In the genomic region with DNA sequence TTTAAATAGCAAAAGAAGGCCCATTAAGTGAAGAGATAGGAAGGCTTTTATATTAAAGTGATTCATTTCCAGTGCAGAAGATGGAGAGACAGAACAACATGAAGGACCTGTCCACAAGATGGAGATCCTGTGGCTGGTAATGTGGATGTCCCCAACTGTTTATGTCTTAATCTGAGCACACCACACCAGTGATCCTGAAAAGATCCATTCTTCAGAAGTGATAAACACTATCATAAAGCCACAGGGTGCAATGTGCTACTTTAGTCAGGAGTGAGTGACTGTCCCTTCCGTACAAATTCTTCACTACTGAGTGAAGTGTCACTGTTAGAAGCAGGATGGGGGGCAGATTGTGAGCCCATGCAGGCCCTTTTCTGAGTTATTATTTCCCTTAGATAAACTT, we compare ENCODE assay signal across 10 mouse cellular contexts. TPM values are rescaled to one million over a fixed set of nuclear protein-coding genes. Genes with fewer than 3 reads are reported as not detected.
DNase-seq lines count a peak whose midpoint lies in the region; ATAC-seq and TF ChIP-seq lines count a peak whose summit lies in the region.
"Had no signal": no experiment of that assay in that cellular context is flagged by ENCODE, and none has a peak within 500 bp of the region (broad histone marks: within the 10 kb centered on the region; RNA-seq: fewer than 3 reads in every experiment).

No protein-coding gene starts in this region.

- no peak for TF ChIP-seq POLR2A in embryonic fibroblast, embryonic 13.5 days (IDR thresholded peaks at IDR 0.05; ENCODE audit: low read depth, low read length)

- H3K9me3 ChIP-seq in lung, embryonic 15.5 days, result no peaks in the 10 kb centered on the region
- no peaks in the 10 kb centered on the region for H3K9me3 ChIP-seq in limb, embryonic 10.5 days (replicated peaks)
- H3K9me3 ChIP-seq in neural tube, embryonic 12.5 days, result no peaks in the 10 kb centered on the region

- H3K9ac ChIP-seq in lung, embryonic 15.5 days, result 0 out of 2 replicates have a peak overlapping the region, but pooled peaks have one; percentile 77
- peak overlapping the region; percentile 97; the same call in 1 of the 2 replicates for H3K9ac ChIP-seq in neural tube, embryonic 12.5 days

- H3K4me2 ChIP-seq in lung, embryonic 15.5 days, result peak overlapping the region; percentile 86
- peak overlapping the region; percentile 95 for H3K4me2 ChIP-seq in neural tube, embryonic 12.5 days (replicated peaks)

- no peak for ATAC-seq in lung, embryonic 15.5 days (ENCODE audit: borderline replicate concordance, extremely low read depth, low FRiP score, low TSS enrichment)
- ATAC-seq in neural tube, embryonic 12.5 days (ENCODE audit: low FRiP score, low read depth), result no peak

- no peak for DNase-seq in lung, postnatal 36 days
- DNase-seq in limb, embryonic 10.5 days (ENCODE audit: low spot score), result no peak
- no peak for DNase-seq in adrenal gland, adult 8-10 months
- DNase-seq in thymus, adult 18-20 months, result no peak
- DNase-seq in ovary, adult 18-20 months (ENCODE audit: low spot score), result no peak
- DNase-seq: adrenal gland, adult 2 months; gastrocnemius, postnatal 25 days had no signal

- TF ChIP-seq CTCF in embryonic fibroblast, embryonic 13.5 days (IDR thresholded peaks at IDR 0.05; ENCODE audit: borderline replicate concordance, insufficient read depth, low read length), result no peak

- no peaks in the 10 kb centered on the region for H3K27me3 ChIP-seq in lung, embryonic 15.5 days
- H3K27me3 ChIP-seq in limb, embryonic 10.5 days (ENCODE audit: low read depth, poor library complexity, severe bottlenecking), result no peaks in the 10 kb centered on the region
- no peaks in the 10 kb centered on the region for H3K27me3 ChIP-seq in neural tube, embryonic 12.5 days (replicated peaks)

- 85% methylated on average over 1 of the region's 1 CpGs for whole genome bisulfite sequencing in lung, embryonic 15.5 days
- WGBS in limb, embryonic 10.5 days, result 98% methylated on average over 1 of the region's 1 CpGs
- 78% methylated on average over 1 of the region's 1 CpGs for whole genome bisulfite sequencing in neural tube, embryonic 12.5 days

- peaks cover 9% of the 10 kb centered on the region for H3K4me1 ChIP-seq in lung, embryonic 15.5 days
- H3K4me1 ChIP-seq in embryonic fibroblast, embryonic 13.5 days (ENCODE audit: control insufficient read depth, insufficient read depth, low read length), result no peaks in the 10 kb centered on the region; the same call in none of the 2 replicates
- peaks cover 19% of the 10 kb centered on the region for H3K4me1 ChIP-seq in limb, embryonic 10.5 days
- peaks cover 9% of the 10 kb centered on the region; the same call in 1 of the 2 replicates for H3K4me1 ChIP-seq in neural tube, embryonic 12.5 days

- H3K36me3 ChIP-seq in lung, embryonic 15.5 days, result peaks cover 14% of the 10 kb centered on the region; the same call in 1 of the 2 replicates
- H3K36me3 ChIP-seq in limb, embryonic 10.5 days, result peaks cover 51% of the 10 kb centered on the region
- H3K36me3 ChIP-seq in neural tube, embryonic 12.5 days, result peaks cover 8% of the 10 kb centered on the region; the same call in 1 of the 2 replicates

- no peak overlapping the region for H3K27ac ChIP-seq in lung, embryonic 15.5 days
- no peak overlapping the region for H3K27ac ChIP-seq in embryonic fibroblast, embryonic 13.5 days (ENCODE audit: insufficient read depth, low read length)
- no peak overlapping the region for H3K27ac ChIP-seq in limb, embryonic 10.5 days
- H3K27ac ChIP-seq in neural tube, embryonic 12.5 days, result no peak overlapping the region

- H3K4me3 ChIP-seq in lung, embryonic 15.5 days, result peak overlapping the region; percentile 65
- peak overlapping the region; percentile 79 for H3K4me3 ChIP-seq in embryonic fibroblast, embryonic 13.5 days (ENCODE audit: insufficient read depth, low read length)
- peak overlapping the region; percentile 97 for H3K4me3 ChIP-seq in limb, embryonic 10.5 days
- H3K4me3 ChIP-seq in neural tube, embryonic 12.5 days, result no peak overlapping the region

RNA-seq across cellular contexts. Expression of a gene that starts 1.5 kb away (rescaled TPM):
- polyA plus RNA-seq in lung, embryonic 15.5 days (2015; fragmentation: Nextera tagmentation; extraction: Ambion mirVana), result 6.4 and 6.5 TPM in 2 replicates
- polyA plus RNA-seq in embryonic fibroblast, embryonic 13.5 days (2011; ENCODE audit: insufficient read length, low read depth, missing spikeins), result 11.7 and 13.5 TPM in 2 replicates
- 12.2 and 13.6 TPM in 2 replicates for polyA plus RNA-seq in limb, embryonic 10.5 days (2016; fragmentation: Nextera tagmentation; extraction: Ambion mirVana)
- polyA plus RNA-seq in neural tube, embryonic 12.5 days (2016; fragmentation: Nextera tagmentation; extraction: Ambion mirVana), result 16.2 and 16.7 TPM in 2 replicates
- 10 to 100 TPM; 38.8 to 54.2 (median 44.9) TPM for total RNA-seq in adrenal gland, adult 8-10 months (2022)

RNA-seq across cellular contexts. Expression of a gene that starts 21.9 kb away (rescaled TPM):
- 50.2 and 53.6 TPM in 2 replicates for polyA plus RNA-seq in lung, embryonic 15.5 days (2015; fragmentation: Nextera tagmentation; extraction: Ambion mirVana)
- polyA plus RNA-seq in embryonic fibroblast, embryonic 13.5 days (2011; ENCODE audit: insufficient read length, low read depth, missing spikeins), result 75.2 and 77.0 TPM in 2 replicates
- polyA plus RNA-seq in limb, embryonic 10.5 days (2016; fragmentation: Nextera tagmentation; extraction: Ambion mirVana), result 74.1 and 74.8 TPM in 2 replicates
- 76.8 and 79.5 TPM in 2 replicates for polyA plus RNA-seq in neural tube, embryonic 12.5 days (2016; fragmentation: Nextera tagmentation; extraction: Ambion mirVana)
- total RNA-seq in adrenal gland, adult 8-10 months (2022), result 10 to 100 TPM; 43.1 to 56.6 (median 47.3) TPM

RNA-seq across cellular contexts. Expression of a gene that starts 40.6 kb away (rescaled TPM):
- polyA plus RNA-seq in lung, embryonic 15.5 days (2015; fragmentation: Nextera tagmentation; extraction: Ambion mirVana), result 76.3 and 77.6 TPM in 2 replicates
- 116 and 130 TPM in 2 replicates for polyA plus RNA-seq in embryonic fibroblast, embryonic 13.5 days (2011; ENCODE audit: insufficient read length, low read depth, missing spikeins)
- polyA plus RNA-seq in limb, embryonic 10.5 days (2016; fragmentation: Nextera tagmentation; extraction: Ambion mirVana), result 116 and 119 TPM in 2 replicates
- polyA plus RNA-seq in neural tube, embryonic 12.5 days (2016; fragmentation: Nextera tagmentation; extraction: Ambion mirVana), result 86.9 and 88.2 TPM in 2 replicates
- total RNA-seq in adrenal gland, adult 8-10 months (2022), result 100 to 1,000 TPM; 155 to 289 (median 213) TPM

RNA-seq across cellular contexts. Expression of a gene that starts 42.5 kb away (rescaled TPM):
- not detected in 2 replicates for polyA plus RNA-seq in lung, embryonic 15.5 days (2015; fragmentation: Nextera tagmentation; extraction: Ambion mirVana)
- not detected in 2 replicates for polyA plus RNA-seq in embryonic fibroblast, embryonic 13.5 days (2011; ENCODE audit: insufficient read length, low read depth, missing spikeins)
- not detected in 2 replicates for polyA plus RNA-seq in limb, embryonic 10.5 days (2016; fragmentation: Nextera tagmentation; extraction: Ambion mirVana)
- not detected in 2 replicates for polyA plus RNA-seq in neural tube, embryonic 12.5 days (2016; fragmentation: Nextera tagmentation; extraction: Ambion mirVana)
- total RNA-seq in adrenal gland, adult 8-10 months (2022), result not detected
- total RNA-seq: adrenal gland, adult 2 months; gastrocnemius, postnatal 25 days had no signal
- polyA plus RNA-seq: adrenal gland, adult 2 months had no signal

RNA-seq across cellular contexts. Expression of a gene that starts 50.4 kb away (rescaled TPM):
- 41.7 and 47.8 TPM in 2 replicates for polyA plus RNA-seq in lung, embryonic 15.5 days (2015; fragmentation: Nextera tagmentation; extraction: Ambion mirVana)
- polyA plus RNA-seq in embryonic fibroblast, embryonic 13.5 days (2011; ENCODE audit: insufficient read length, low read depth, missing spikeins), result 80.7 and 93.1 TPM in 2 replicates
- polyA plus RNA-seq in limb, embryonic 10.5 days (2016; fragmentation: Nextera tagmentation; extraction: Ambion mirVana), result 8.4 and 10.4 TPM in 2 replicates
- 3.9 and 4.3 TPM in 2 replicates for polyA plus RNA-seq in neural tube, embryonic 12.5 days (2016; fragmentation: Nextera tagmentation; extraction: Ambion mirVana)
- total RNA-seq in adrenal gland, adult 8-10 months (2022), result 1 to 10 TPM; 4.8 to 8.4 (median 6.7) TPM
